Mouse (Mus musculus) intestine, embryonic 16.5 days (tissue): ENCODE data around the gene Mrm1. TPM values are rescaled to one million over a fixed set of nuclear protein-coding genes. Genes with fewer than 3 reads are reported as not detected.
A peak's percentile ranks its signal among the peaks of the same experiment; 100 is the strongest.
"Not testable (repeated sequence)": the region's sequence is repeated elsewhere in the genome, so short reads cannot be mapped to it uniquely, and the experiment has no call there.

Experiments used
- ATAC-seq: fragments of 200-750 bp; cut with Nextera tagmentation; 2 replicates; pipeline ENCODE4 v1.8.0; 2017; ENCODE audit warnings: moderate TSS enrichment, moderate library complexity
- H3K27ac ChIP-seq: fragments of 300-500 bp; sonication (generic); 2 replicates; pipeline ENCODE4 v1.5.1; 2014; ENCODE audit warnings: mild to moderate bottlenecking, low read length
- H3K27me3 ChIP-seq: fragments of 300-500 bp; sonication (generic); replicated peaks from 2 replicates; pipeline ENCODE4 v1.6.1; 2014; ENCODE audit warnings: low read length, control low read depth, mixed read lengths; ENCODE audit not compliant: control insufficient read depth, insufficient read depth
- H3K36me3 ChIP-seq: fragments of 300-500 bp; sonication (generic); 2 replicates; pipeline ENCODE4 v1.6.1; 2014; ENCODE audit warnings: low read length, control low read depth; ENCODE audit not compliant: control insufficient read depth, insufficient read depth
- H3K4me1 ChIP-seq: fragments of 300-500 bp; sonication (generic); 2 replicates; pipeline ENCODE4 v1.6.1; 2014; ENCODE audit warnings: low read length, control low read depth, mixed read lengths; ENCODE audit not compliant: control insufficient read depth, insufficient read depth
- H3K4me2 ChIP-seq: fragments of 300-500 bp; sonication (generic); 2 replicates; pipeline ENCODE4 v1.6.1; 2014; ENCODE audit warnings: low read depth, low read length, control low read depth
- H3K4me3 ChIP-seq: fragments of 300-500 bp; sonication (generic); 2 replicates; pipeline ENCODE4 v1.5.1; 2014; ENCODE audit warnings: mild to moderate bottlenecking, low read length
- H3K9ac ChIP-seq: fragments of 300-500 bp; sonication (generic); 2 replicates; pipeline ENCODE4 v1.6.1; 2014; ENCODE audit warnings: low read depth, low read length
- H3K9me3 ChIP-seq: fragments of 300-500 bp; sonication (generic); 2 replicates; pipeline ENCODE4 v1.6.1; 2016; ENCODE audit warnings: low read length, control low read depth; ENCODE audit not compliant: control insufficient read depth
- WGBS: fragments of 180-500 bp; shearing (Covaris S2); extraction: QIAGEN DNeasy Blood & Tissue Kit; methylation state at CpG from one replicate; pipeline ENCODE4 v1.1.7; 2014; 5-methylcytosine and 5-hydroxymethylcytosine counted together
- polyA plus RNA-seq: library from polyadenylated mRNA; unstranded; fragments of >200 nt; fragmentation: Nextera tagmentation; extraction: Ambion mirVana; gene quantifications from 2 replicates; pipeline ENCODE4 v1.2.1, GENCODE M21; 2015

Gene Mrm1
- polyA plus RNA-seq = 14.6 and 15.0 TPM in 2 replicates

- Histone ChIP-seq H3K36me3 (0 out of 2 replicates have a peak, but pooled peaks cover 2% of the 10 kb centered on the region), H3K9ac (peak within 1 kb of the TSS; percentile 90), H3K4me1 (peaks cover 17% of the 10 kb centered on the region), H3K9me3 (no peaks in the 10 kb centered on the region), H3K27ac (peak within 1 kb of the TSS; percentile 97), H3K27me3 (no peaks in the 10 kb centered on the region), H3K4me3 (peak within 1 kb of the TSS; percentile 85), H3K4me2 (peak within 1 kb of the TSS; percentile 96)
- peak; percentile 81 for ATAC-seq
- under 1% methylated on average over 55 of the region's 55 CpGs for WGBS
Observed at GRCm38 (mm10) chr11:84818961-84819692, at the start of gene Mrm1. Mrm1 (minus strand) TSS chr11:84819515.

DNA sequence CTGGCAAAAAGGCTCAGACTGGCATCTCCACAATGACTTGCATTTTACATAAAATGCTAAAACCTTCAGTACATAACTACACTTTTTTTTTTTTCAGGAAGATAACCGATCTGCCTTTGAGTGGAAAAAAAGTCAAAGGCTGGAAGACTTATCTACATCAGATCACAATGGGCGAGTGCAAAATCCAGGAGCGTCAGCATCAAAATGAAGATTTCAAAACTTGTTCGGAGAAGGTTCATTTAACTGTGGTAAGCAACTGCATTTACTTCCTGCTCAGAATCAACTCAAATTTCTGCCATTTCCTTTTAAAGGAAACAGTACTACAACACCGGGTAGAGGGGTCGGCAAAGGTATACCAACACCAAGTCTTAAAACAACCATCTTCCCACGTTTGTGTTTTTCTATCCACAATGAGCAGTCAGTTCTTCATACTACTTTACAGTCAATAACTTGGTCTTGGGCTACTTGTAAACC lies 49.5 kb upstream of the Mrm1 start:
- no peaks in the 10 kb centered on the region for H3K36me3 ChIP-seq
- H3K4me1 ChIP-seq = peaks cover 7% of the 10 kb centered on the region; the same call in 1 of the 2 replicates
- WGBS = 12% methylated on average over 7 of the region's 7 CpGs
- H3K27me3 ChIP-seq = no peaks in the 10 kb centered on the region
- peak overlapping the region; percentile 98 for H3K9ac ChIP-seq
- peak overlapping the region; percentile 89 for H3K4me3 ChIP-seq
- H3K4me2 ChIP-seq = peak overlapping the region; percentile 75
- no peak for ATAC-seq
- peak overlapping the region; percentile 99 for H3K27ac ChIP-seq
- no peaks in the 10 kb centered on the region for H3K9me3 ChIP-seq

- no peaks in the 10 kb centered on the region for H3K36me3 ChIP-seq
- H3K27ac ChIP-seq = no peak overlapping the region
- 73% methylated on average over 2 of the region's 2 CpGs for WGBS
- H3K4me1 ChIP-seq = peaks cover 7% of the 10 kb centered on the region; the same call in 1 of the 2 replicates
- no peaks in the 10 kb centered on the region for H3K9me3 ChIP-seq
- H3K27me3 ChIP-seq = no peaks in the 10 kb centered on the region
- no peak overlapping the region for H3K9ac ChIP-seq
- peak overlapping the region; percentile 37 for H3K4me2 ChIP-seq
- peak overlapping the region; percentile 24 for H3K4me3 ChIP-seq
- no peak for ATAC-seq
Observed at GRCm38 (mm10) chr11:84867586-84867985, 48.3 kb upstream of the Mrm1 start.

DNA sequence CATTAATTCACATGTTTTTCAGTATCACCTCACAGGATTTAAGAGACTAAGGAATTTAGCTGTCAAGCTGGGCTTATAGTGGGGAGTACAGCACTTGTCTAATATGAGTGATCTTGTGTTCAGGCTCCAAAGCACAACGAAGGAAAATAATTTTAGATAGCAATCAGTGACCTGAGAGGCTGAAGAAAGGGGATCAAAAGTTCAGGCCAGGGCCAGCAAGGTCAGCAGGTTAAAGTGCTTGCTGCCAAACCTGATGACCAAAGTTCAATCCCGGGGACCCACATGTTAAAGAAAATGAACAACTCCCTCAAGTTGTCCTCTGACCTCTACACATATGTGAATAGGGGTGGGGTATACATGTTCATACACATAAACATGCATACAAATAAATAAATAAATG lies 46.0 kb upstream of the Mrm1 start:
- no peak overlapping the region for H3K9ac ChIP-seq
- 45% methylated on average over 2 of the region's 2 CpGs for WGBS
- no peaks in the 10 kb centered on the region for H3K9me3 ChIP-seq
- no peak for ATAC-seq
- H3K4me1 ChIP-seq = peaks cover 7% of the 10 kb centered on the region; the same call in 1 of the 2 replicates
- no peak overlapping the region for H3K4me2 ChIP-seq
- no peak overlapping the region for H3K4me3 ChIP-seq
- H3K27ac ChIP-seq = no peak overlapping the region
- no peaks in the 10 kb centered on the region for H3K36me3 ChIP-seq
- no peaks in the 10 kb centered on the region for H3K27me3 ChIP-seq

- H3K36me3 ChIP-seq = 0 out of 2 replicates have a peak, but pooled peaks cover 2% of the 10 kb centered on the region
- no peak overlapping the region for H3K27ac ChIP-seq
- no peak overlapping the region for H3K4me2 ChIP-seq
- no peak overlapping the region for H3K9ac ChIP-seq
- no peak for ATAC-seq
- no peaks in the 10 kb centered on the region for H3K4me1 ChIP-seq
- H3K9me3 ChIP-seq = no peaks in the 10 kb centered on the region
- 91% methylated on average over 6 of the region's 6 CpGs for WGBS
- no peaks in the 10 kb centered on the region for H3K27me3 ChIP-seq
- no peak overlapping the region for H3K4me3 ChIP-seq
Observed at GRCm38 (mm10) chr11:84855285-84855684, 36.0 kb upstream of the Mrm1 start.

- no peak for ATAC-seq
- Histone ChIP-seq H3K4me3 (no peak overlapping the region), H3K27ac (no peak overlapping the region), H3K9ac (no peak overlapping the region), H3K4me2 (no peak overlapping the region), H3K27me3 (no peaks in the 10 kb centered on the region), H3K4me1 (no peaks in the 10 kb centered on the region), H3K36me3 (0 out of 2 replicates have a peak, but pooled peaks cover 4% of the 10 kb centered on the region), H3K9me3 (no peaks in the 10 kb centered on the region)
- WGBS = 90% methylated on average over 7 of the region's 7 CpGs
Observed at GRCm38 (mm10) chr11:84847475-84848090, 28.3 kb upstream of the Mrm1 start.

- Histone ChIP-seq H3K36me3 (0 out of 2 replicates have a peak, but pooled peaks cover 4% of the 10 kb centered on the region), H3K27ac (no peak overlapping the region), H3K9me3 (no peaks in the 10 kb centered on the region), H3K9ac (no peak overlapping the region), H3K27me3 (no peaks in the 10 kb centered on the region), H3K4me3 (no peak overlapping the region), H3K4me1 (no peaks in the 10 kb centered on the region), H3K4me2 (no peak overlapping the region)
- 96% methylated on average over 15 of the region's 15 CpGs for WGBS
- no peak for ATAC-seq
Observed at GRCm38 (mm10) chr11:84846741-84847474, 27.6 kb upstream of the Mrm1 start.

- no peaks in the 10 kb centered on the region for H3K27me3 ChIP-seq
- no peaks in the 10 kb centered on the region for H3K4me1 ChIP-seq
- H3K4me2 ChIP-seq = no peak overlapping the region
- peaks cover 10% of the 10 kb centered on the region; the same call in 1 of the 2 replicates for H3K36me3 ChIP-seq
- H3K9ac ChIP-seq = no peak overlapping the region
- no peak overlapping the region for H3K27ac ChIP-seq
- H3K9me3 ChIP-seq = no peaks in the 10 kb centered on the region
- ATAC-seq = no peak
- no peak overlapping the region for H3K4me3 ChIP-seq
- WGBS = 88% methylated on average over 2 of the region's 2 CpGs
Observed at GRCm38 (mm10) chr11:84839330-84839729, 20.0 kb upstream of the Mrm1 start.

DNA sequence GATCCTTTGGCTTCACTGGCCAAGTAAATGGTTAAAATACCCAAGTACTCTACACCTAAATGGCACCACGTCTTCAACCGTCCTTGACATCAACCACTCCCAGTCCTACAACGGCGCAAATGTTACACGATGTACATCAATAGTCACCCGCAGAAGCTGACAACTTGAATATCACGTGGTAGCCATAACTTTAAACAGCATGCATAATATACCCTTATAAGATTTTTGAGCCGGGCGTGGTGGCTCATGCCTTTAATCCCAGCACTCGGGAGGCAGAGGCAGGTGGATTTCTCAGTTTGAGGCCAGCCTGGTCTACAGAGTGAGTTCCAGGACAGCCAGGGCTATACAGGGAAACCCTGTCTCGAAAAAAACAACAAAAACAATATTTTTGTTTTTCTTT lies 10.2 kb upstream of the Mrm1 start:
- 62% methylated on average over 11 of the region's 11 CpGs for WGBS
- H3K9me3 ChIP-seq, H3K4me1 ChIP-seq, H3K36me3 ChIP-seq, H3K27me3 ChIP-seq: not testable (repeated sequence)
- Histone ChIP-seq H3K4me3 (peak overlapping the region; percentile 87), H3K9ac (peak overlapping the region; percentile 87), H3K4me2 (peak overlapping the region; percentile 86), H3K27ac (peak overlapping the region; percentile 89)
- peak; percentile 12 for ATAC-seq
